Mouse (Mus musculus): ENCODE measurements around the gene Zcchc10. TPM values are rescaled to one million over a fixed set of nuclear protein-coding genes. Genes with fewer than 3 reads are reported as not detected.
"Not testable (repeated sequence)": the region's sequence is repeated elsewhere in the genome, so short reads cannot be mapped to it uniquely, and the experiment has no call there.

Gene Zcchc10
- polyA plus RNA-seq, 1 experiment = 3.2 TPM

GRCm38 (mm10) chr11:53312823-53313222, 11.7 kb upstream of the Zcchc10 start:
- WGBS = 73% methylated on average over 1 of the region's 1 CpGs
- DNase-seq (ENCODE audit: low read depth, low spot score) = not testable (repeated sequence)

GRCm38 (mm10) chr11:53314770-53315173, 9.7 kb upstream of the Zcchc10 start:
- WGBS = 14% methylated on average over 1 of the region's 1 CpGs
- DNase-seq (ENCODE audit: low read depth, low spot score) = no peak

GRCm38 (mm10) chr11:53316996-53317395, 7.5 kb upstream of the Zcchc10 start:
- no peak for DNase-seq (ENCODE audit: low read depth, low spot score)
- WGBS = 75% methylated on average over 6 of the region's 6 CpGs

GRCm38 (mm10) chr11:53318041-53318440, 6.4 kb upstream of the Zcchc10 start:
- 83% methylated on average over 7 of the region's 7 CpGs for WGBS
- no peak for DNase-seq (ENCODE audit: low read depth, low spot score)

- DNase-seq (ENCODE audit: low read depth, low spot score) = not testable (repeated sequence)
- 96% methylated on average over 3 of the region's 3 CpGs for WGBS
These were observed 5.9 kb upstream of the Zcchc10 start for GRCm38 (mm10) chr11:53318568-53318967.

- DNase-seq (ENCODE audit: low read depth, low spot score) = not testable (repeated sequence)
- 84% methylated on average over 13 of the region's 13 CpGs for WGBS
These were observed 4.6 kb upstream of the Zcchc10 start for GRCm38 (mm10) chr11:53319867-53320266.

GRCm38 (mm10) chr11:53330325-53330724, 5.8 kb downstream of the Zcchc10 start:
- no peak for DNase-seq (ENCODE audit: low read depth, low spot score)
- WGBS = 85% methylated on average over 7 of the region's 7 CpGs

GRCm38 (mm10) chr11:53331121-53331520, 6.6 kb downstream of the Zcchc10 start:
- DNase-seq (ENCODE audit: low read depth, low spot score) = no peak
- WGBS = 77% methylated on average over 6 of the region's 6 CpGs

GRCm38 (mm10) chr11:53332076-53332680, 7.7 kb downstream of the Zcchc10 start:
- 85% methylated on average over 14 of the region's 14 CpGs for WGBS

GRCm38 (mm10) chr11:53335505-53336181, 11.2 kb downstream of the Zcchc10 start:
- DNase-seq (ENCODE audit: low read depth, low spot score) = no peak
- WGBS = 70% methylated on average over 3 of the region's 3 CpGs

More at GRCm38 (mm10) chr11:53332076-53332680, 7.7 kb downstream of the Zcchc10 start:
- no peak for DNase-seq (ENCODE audit: low read depth, low spot score)

GRCm38 (mm10) chr11:53336182-53336571, 11.7 kb downstream of the Zcchc10 start:
- no peak for DNase-seq (ENCODE audit: low read depth, low spot score)

- no peak for DNase-seq (ENCODE audit: low read depth, low spot score)
- 50% methylated on average over 1 of the region's 1 CpGs for WGBS
These were observed 12.4 kb downstream of the Zcchc10 start for GRCm38 (mm10) chr11:53336924-53337323.

GRCm38 (mm10) chr11:53337684-53338083, 13.2 kb downstream of the Zcchc10 start:
- no peak for DNase-seq (ENCODE audit: low read depth, low spot score)
- WGBS = 86% methylated on average over 8 of the region's 8 CpGs

GRCm38 (mm10) chr11:53341019-53341418, 16.5 kb downstream of the Zcchc10 start:
- WGBS = 34% methylated on average over 10 of the region's 10 CpGs
- not testable (repeated sequence) for DNase-seq (ENCODE audit: low read depth, low spot score)

- DNase-seq (ENCODE audit: low read depth, low spot score) = no peak
- WGBS = 57% methylated on average over 5 of the region's 5 CpGs
These were observed 18.2 kb downstream of the Zcchc10 start for GRCm38 (mm10) chr11:53342711-53343110.

- DNase-seq (ENCODE audit: low read depth, low spot score) = no peak
- 55% methylated on average over 5 of the region's 5 CpGs for WGBS
These were observed 20.8 kb downstream of the Zcchc10 start for GRCm38 (mm10) chr11:53345328-53345727.

GRCm38 (mm10) chr11:53345738-53346137, 21.3 kb downstream of the Zcchc10 start:
- no peak for DNase-seq (ENCODE audit: low read depth, low spot score)
- WGBS = 71% methylated on average over 2 of the region's 2 CpGs

- WGBS = under 1% methylated on average over 125 of the region's 127 CpGs
- no peak for DNase-seq (ENCODE audit: low read depth, low spot score)
These were observed 26.1 kb downstream of the Zcchc10 start, which contains the start of gene Aff4 for GRCm38 (mm10) chr11:53350291-53351223. TSS of gene Aff4 (plus strand) at chr11:53350833.

GRCm38 (mm10) chr11:53351224-53351942, 26.9 kb downstream of the Zcchc10 start:
- WGBS = under 1% methylated on average over 35 of the region's 35 CpGs
- DNase-seq (ENCODE audit: low read depth, low spot score) = no peak

Data from large intestine, adult 2 months (tissue).